Mouse (Mus musculus): ENCODE results near the gene Slc19a1. TPM values are rescaled to one million over a fixed set of nuclear protein-coding genes. Genes with fewer than 3 reads are reported as not detected.
A peak's percentile ranks its signal among the peaks of the same experiment; 100 is the strongest.

The Slc19a1 gene
- 32.4 and 32.7 TPM in 2 replicates for polyA plus RNA-seq (2016; fragmentation: Nextera tagmentation; extraction: Ambion mirVana)

DNA sequence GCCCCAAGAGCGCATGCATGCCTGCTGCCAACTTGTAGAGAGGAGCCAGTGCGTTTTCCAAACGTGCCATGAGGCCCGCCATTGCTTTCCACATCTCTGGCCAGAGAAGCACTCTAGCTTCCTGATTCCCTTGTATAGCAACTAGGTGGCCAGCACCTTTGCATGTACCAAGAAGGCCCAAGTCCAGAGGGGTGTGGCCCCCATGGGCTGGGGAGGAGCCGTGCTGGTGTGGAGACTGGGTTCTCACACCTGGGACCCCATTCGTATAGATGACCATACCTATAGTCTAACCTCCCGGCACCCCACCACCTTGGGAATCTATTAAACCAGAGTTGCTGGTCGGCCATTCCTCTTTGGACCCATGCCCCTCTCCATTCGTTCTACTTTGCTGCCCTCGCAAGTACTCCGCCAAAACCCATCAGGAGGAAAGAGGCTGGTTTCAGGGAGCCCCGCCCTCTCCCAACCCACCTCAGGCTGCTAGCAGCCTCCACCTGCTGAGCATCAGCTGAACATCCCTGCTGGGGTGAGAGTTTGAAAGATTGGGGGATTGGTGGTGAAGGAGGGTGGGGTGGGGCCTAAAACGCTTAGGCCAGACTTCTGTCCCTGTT lies at the start of gene Slc19a1:
Gene Slc19a1 (plus strand): TSS at position 474 of the 608 bp plus-strand sequence.
- no peak for DNase-seq (ENCODE audit: low spot score)

DNA sequence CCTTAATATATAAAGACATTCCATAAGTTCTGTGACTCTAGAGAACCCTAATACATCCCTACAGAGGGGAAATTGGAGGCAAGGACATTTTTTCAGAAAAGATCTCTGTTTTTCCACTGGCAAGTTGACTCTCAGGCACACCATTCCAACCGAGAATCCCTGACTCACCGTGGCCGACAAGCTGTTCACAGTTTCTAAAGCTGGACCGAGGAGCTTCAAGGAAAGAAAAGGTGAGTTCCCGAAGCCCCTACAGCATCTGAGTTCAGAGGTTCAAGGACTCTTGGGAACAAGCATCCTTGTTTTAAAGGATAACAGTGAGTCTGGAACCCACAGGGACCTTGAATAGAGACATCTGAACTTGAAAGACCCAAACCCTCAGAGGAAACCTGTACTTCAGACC lies 43.5 kb upstream of the Slc19a1 start:
- Histone ChIP-seq H3K36me3 (no peaks in the 10 kb centered on the region), H3K9me3 (no peaks in the 10 kb centered on the region), H3K27ac (no peak overlapping the region), H3K27me3 (ENCODE audit: insufficient read depth, poor library complexity, severe bottlenecking) (no peaks in the 10 kb centered on the region), H3K4me3 (no peak overlapping the region), H3K4me1 (replicated peaks) (peaks cover 7% of the 10 kb centered on the region; the same call in 1 of the 2 replicates)
- WGBS = 87% methylated on average over 5 of the region's 5 CpGs
- no peak for DNase-seq (ENCODE audit: low spot score)

More for the DNA sequence above, at the start of gene Slc19a1:
- Histone ChIP-seq H3K36me3 (peaks cover 6% of the 10 kb centered on the region; the same call in 1 of the 2 replicates), H3K9me3 (no peaks in the 10 kb centered on the region), H3K4me3 (peak within 1 kb of the TSS; percentile 79), H3K27me3 (ENCODE audit: insufficient read depth, poor library complexity, severe bottlenecking) (peaks cover 17% of the 10 kb centered on the region), H3K27ac (peak within 1 kb of the TSS; percentile 94), H3K4me1 (replicated peaks) (peaks cover 47% of the 10 kb centered on the region)
- 31% methylated on average over 13 of the region's 13 CpGs for WGBS

DNA sequence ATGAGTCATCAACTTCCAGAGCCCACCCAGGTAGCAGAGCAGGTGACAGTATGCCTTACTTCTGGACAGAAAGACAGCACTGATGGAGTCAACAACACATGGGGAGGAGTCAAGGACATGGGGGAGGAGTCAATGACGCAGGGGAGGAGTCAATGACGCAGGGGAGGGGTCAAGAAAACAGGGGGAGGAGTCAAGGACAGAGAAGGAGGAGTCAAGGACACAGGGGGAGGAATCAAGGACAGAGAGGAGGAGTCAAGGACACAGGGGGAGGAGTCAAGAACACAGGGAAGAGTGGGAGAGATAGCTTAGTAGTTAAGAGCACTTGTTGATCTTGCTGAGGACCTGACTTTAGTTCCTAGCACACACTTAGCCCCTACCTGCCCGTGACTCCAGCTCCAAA lies 39.6 kb upstream of the Slc19a1 start:
- H3K27me3 ChIP-seq (ENCODE audit: insufficient read depth, poor library complexity, severe bottlenecking) = no peaks in the 10 kb centered on the region
- H3K27ac ChIP-seq = no peak overlapping the region
- 0 out of 2 replicates have a peak, but pooled peaks cover 7% of the 10 kb centered on the region for H3K9me3 ChIP-seq
- WGBS = 63% methylated on average over 3 of the region's 3 CpGs
- DNase-seq (ENCODE audit: low spot score) = no peak
- no peak overlapping the region for H3K4me3 ChIP-seq
- H3K4me1 ChIP-seq (replicated peaks) = peaks cover 7% of the 10 kb centered on the region; the same call in 1 of the 2 replicates
- no peaks in the 10 kb centered on the region for H3K36me3 ChIP-seq

DNA sequence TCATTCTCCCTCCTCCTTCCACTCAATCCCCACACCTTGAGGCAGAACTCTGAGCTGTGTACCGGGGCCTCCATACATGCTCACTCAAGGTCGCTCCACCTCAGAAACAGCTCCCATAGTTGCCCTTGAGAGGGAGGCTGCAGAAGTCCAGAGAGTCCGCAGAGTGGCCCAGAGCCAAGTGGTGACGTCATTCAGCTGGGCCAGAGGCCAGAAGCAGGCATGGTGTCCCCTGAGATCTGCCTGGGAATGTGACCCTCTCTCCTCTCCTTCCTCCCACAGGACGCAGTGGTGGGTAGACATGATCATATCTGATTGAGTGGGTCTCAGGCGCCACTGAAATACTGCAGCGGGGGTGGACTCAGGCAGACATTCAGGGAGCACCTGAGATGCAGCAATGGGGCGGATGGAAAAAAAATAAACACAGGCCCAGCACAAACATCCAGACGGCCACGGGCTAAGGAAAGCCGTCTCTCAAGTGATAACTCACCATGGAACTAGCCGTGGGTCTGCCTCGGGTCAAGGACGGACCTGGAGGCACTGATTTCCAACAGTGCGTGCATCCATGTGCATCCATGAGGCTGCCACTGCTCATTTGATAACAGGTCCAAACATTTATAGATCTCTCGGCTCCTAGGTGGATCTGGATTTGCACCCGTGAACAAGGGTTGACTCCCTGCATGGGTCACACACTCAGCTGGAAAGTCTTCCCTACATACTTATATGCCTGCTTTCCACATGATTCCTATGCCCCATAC lies 34.1 kb upstream of the Slc19a1 start:
- Histone ChIP-seq H3K4me3 (no peak overlapping the region), H3K36me3 (no peaks in the 10 kb centered on the region), H3K4me1 (replicated peaks) (peaks cover 5% of the 10 kb centered on the region; the same call in 1 of the 2 replicates), H3K27me3 (ENCODE audit: insufficient read depth, poor library complexity, severe bottlenecking) (no peaks in the 10 kb centered on the region), H3K9me3 (0 out of 2 replicates have a peak, but pooled peaks cover 7% of the 10 kb centered on the region), H3K27ac (no peak overlapping the region)
- DNase-seq (ENCODE audit: low spot score) = no peak
- 78% methylated on average over 17 of the region's 17 CpGs for WGBS

DNA sequence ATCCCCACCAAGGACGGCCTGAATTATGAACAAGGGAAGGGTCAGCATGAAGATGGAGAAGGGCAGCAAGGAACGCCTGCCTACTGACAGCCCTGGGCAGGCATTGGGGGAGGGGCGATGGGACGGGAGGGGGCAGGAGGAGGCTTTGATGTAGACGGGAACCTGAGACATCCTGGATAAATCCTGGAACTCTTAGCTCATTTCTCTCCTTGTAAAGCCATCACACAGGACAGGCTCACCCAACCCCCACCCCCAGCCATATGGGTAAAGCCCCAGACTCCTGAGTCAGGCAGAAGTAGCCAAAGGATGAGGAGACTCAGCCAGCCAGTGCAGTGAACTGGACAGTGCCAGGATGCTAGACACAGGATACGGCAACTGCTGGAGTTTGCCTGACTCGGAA lies 27.1 kb upstream of the Slc19a1 start:
- peak; percentile 27 for DNase-seq (ENCODE audit: low spot score)
- 34% methylated on average over 7 of the region's 7 CpGs for WGBS

DNA sequence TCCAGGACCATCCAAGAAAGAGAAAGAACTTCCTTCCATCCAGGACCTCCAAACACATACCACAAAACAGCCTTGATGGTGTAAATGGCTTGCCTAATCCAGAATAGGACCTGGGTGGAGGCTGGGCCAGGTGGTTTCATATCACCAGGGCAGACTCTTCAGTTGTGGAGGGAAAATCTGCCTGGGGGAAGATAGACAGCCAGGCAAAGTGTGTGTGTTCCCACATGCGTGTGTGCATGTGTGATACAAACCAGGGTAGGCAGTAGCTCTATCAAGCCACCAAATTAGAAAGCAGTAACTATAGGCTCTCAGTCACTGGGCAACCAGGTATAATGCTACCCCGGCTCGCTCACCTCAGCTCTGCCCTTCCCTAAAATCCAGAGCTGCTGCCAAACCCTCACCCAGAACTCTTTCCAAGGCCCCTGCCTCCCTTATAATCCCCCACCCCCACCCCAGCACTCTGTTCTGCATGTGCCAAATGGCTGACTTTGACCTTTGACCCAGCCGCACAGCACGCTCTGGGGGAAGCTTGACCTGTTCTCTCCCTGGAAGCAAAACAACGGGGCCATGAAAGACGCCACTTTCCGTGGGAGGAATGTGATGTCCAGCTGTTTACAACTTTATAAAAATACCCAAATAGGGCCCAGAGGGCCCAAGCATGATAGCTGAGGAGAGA lies 24.5 kb upstream of the Slc19a1 start:
- Histone ChIP-seq H3K9me3 (no peaks in the 10 kb centered on the region), H3K27me3 (ENCODE audit: insufficient read depth, poor library complexity, severe bottlenecking) (no peaks in the 10 kb centered on the region), H3K4me3 (0 out of 2 replicates have a peak overlapping the region, but pooled peaks have one; percentile 1), H3K27ac (peak overlapping the region; percentile 83), H3K36me3 (no peaks in the 10 kb centered on the region), H3K4me1 (replicated peaks) (peaks cover 44% of the 10 kb centered on the region)
- 27% methylated on average over 8 of the region's 8 CpGs for WGBS
- peak; percentile 81 for DNase-seq (ENCODE audit: low spot score)

More for the DNA sequence above, 27.1 kb upstream of the Slc19a1 start:
- Histone ChIP-seq H3K27me3 (ENCODE audit: insufficient read depth, poor library complexity, severe bottlenecking) (no peaks in the 10 kb centered on the region), H3K4me1 (replicated peaks) (peaks cover 44% of the 10 kb centered on the region), H3K36me3 (no peaks in the 10 kb centered on the region), H3K4me3 (no peak overlapping the region), H3K27ac (peak overlapping the region; percentile 78), H3K9me3 (no peaks in the 10 kb centered on the region)

DNA sequence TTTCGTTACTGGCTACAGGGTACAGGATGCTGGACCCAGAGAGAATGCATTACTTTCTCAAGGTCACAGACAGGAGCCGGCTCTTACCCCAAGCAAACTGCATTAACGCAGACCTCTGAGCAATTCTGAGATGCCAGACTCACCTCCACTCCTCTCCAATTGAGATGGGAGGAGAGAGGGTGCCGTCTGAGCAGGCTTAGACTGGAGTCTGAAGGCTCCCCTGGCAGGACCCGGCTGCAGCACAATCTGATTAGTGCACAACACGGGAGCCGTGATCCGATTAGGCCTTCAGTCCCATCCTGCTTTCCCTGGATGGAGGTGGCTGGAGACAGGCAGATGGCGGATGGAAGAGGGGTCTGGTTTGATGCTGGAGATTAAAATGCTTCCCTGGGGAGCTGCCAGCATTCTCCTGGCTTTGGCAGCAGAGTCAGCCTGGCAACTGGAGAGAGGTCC lies 23.9 kb upstream of the Slc19a1 start:
- WGBS = 21% methylated on average over 9 of the region's 9 CpGs
- 0 out of 2 replicates have a peak overlapping the region, but pooled peaks have one; percentile 1 for H3K4me3 ChIP-seq

DNA sequence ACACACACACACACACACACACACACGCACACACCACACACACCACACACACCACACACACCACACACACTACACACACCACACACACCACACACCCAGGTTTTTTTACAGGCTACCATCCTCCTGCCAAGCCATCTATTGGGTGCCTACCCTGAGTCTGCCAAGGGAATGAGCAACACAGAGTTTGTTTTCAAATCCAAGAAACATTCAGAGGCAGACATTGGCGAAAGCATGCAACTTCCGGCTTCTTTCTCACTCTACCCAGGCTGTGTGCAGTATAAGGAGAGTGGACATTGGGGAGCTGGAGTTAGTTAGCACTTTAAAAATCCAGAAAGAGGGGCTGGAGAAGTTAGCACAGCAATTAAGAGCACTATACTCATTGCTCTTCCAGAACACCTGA lies 23.3 kb upstream of the Slc19a1 start:
- Histone ChIP-seq H3K36me3 (no peaks in the 10 kb centered on the region), H3K4me3 (no peak overlapping the region), H3K4me1 (replicated peaks) (peaks cover 44% of the 10 kb centered on the region), H3K27ac (peak overlapping the region; percentile 83), H3K27me3 (ENCODE audit: insufficient read depth, poor library complexity, severe bottlenecking) (no peaks in the 10 kb centered on the region), H3K9me3 (no peaks in the 10 kb centered on the region)
- 85% methylated on average over 3 of the region's 3 CpGs for WGBS
- DNase-seq (ENCODE audit: low spot score) = no peak

More for the DNA sequence above, 23.9 kb upstream of the Slc19a1 start:
- H3K36me3 ChIP-seq = no peaks in the 10 kb centered on the region
- peak overlapping the region; percentile 83 for H3K27ac ChIP-seq
- H3K9me3 ChIP-seq = no peaks in the 10 kb centered on the region
- no peaks in the 10 kb centered on the region for H3K27me3 ChIP-seq (ENCODE audit: insufficient read depth, poor library complexity, severe bottlenecking)
- peak; percentile 61 for DNase-seq (ENCODE audit: low spot score)
- peaks cover 44% of the 10 kb centered on the region for H3K4me1 ChIP-seq (replicated peaks)

DNA sequence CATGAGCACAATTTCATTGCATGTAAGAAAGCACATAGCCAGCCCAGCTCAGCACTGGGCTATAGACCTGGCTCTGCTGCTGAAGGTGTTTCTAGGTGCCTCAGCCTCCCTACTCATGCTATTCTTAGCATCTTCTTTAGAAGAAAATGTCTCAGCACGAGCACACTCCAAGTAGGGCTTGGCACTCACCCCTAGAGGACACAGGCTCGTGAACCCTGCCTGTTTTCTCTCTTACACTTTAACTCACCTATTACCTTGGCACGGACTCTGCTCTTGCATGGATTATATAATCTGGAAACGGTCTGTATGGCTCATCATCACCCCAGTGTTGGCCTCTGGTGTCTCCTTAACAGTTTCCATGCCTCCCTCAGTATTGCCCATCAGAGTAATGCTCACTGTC lies 20.4 kb upstream of the Slc19a1 start:
- Histone ChIP-seq H3K4me3 (no peak overlapping the region), H3K4me1 (replicated peaks) (peaks cover 34% of the 10 kb centered on the region), H3K27ac (no peak overlapping the region), H3K9me3 (no peaks in the 10 kb centered on the region), H3K36me3 (no peaks in the 10 kb centered on the region), H3K27me3 (ENCODE audit: insufficient read depth, poor library complexity, severe bottlenecking) (no peaks in the 10 kb centered on the region)
- no peak for DNase-seq (ENCODE audit: low spot score)
- 86% methylated on average over 4 of the region's 4 CpGs for WGBS

DNA sequence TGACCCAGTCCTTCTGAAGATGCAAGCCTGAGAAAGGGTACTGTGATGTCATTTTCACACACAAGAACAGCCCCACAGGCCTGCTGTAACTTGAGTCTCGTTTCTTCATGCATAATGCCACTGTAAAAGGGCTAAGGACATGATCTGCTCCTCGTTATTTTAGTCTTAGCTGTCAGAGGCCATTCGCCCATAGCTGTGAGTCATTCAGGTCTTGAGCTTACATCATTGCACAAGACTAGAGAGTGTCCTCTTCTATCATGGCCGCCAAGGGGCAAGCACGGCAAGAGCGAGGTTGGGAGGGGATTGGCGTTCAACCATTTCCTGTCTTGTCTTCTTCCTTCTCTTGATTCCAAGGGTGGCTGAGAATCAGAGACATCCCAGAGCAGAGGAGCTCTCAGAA lies 16.0 kb upstream of the Slc19a1 start:
- Histone ChIP-seq H3K4me3 (no peak overlapping the region), H3K36me3 (no peaks in the 10 kb centered on the region), H3K27ac (no peak overlapping the region), H3K9me3 (no peaks in the 10 kb centered on the region), H3K27me3 (ENCODE audit: insufficient read depth, poor library complexity, severe bottlenecking) (no peaks in the 10 kb centered on the region), H3K4me1 (replicated peaks) (peaks cover 9% of the 10 kb centered on the region; the same call in 1 of the 2 replicates)
- DNase-seq (ENCODE audit: low spot score) = no peak
- 86% methylated on average over 7 of the region's 7 CpGs for WGBS

DNA sequence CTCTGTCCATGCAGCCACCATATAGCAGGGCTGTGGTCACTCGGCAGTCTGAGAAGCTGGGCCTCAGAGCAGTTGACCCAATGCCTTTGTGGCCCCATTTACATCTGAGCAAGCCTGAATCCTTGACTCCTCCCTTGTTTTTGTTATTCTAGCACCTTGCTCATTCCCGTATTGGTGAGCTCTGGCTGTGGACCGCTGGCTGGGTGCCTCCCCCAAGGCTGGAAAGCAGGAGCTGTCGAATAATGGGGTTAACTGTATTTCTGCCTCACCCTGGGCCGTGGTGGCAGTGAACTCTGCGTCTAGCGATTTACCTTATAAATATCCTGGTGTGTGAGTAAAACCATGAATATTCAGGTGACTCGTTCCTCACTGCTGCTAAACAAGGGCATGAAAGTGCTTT lies 15.5 kb upstream of the Slc19a1 start:
- DNase-seq (ENCODE audit: low spot score) = no peak
- H3K4me1 ChIP-seq (replicated peaks) = peaks cover 13% of the 10 kb centered on the region
- no peaks in the 10 kb centered on the region for H3K9me3 ChIP-seq
- no peaks in the 10 kb centered on the region for H3K27me3 ChIP-seq (ENCODE audit: insufficient read depth, poor library complexity, severe bottlenecking)
- H3K4me3 ChIP-seq = no peak overlapping the region
- no peaks in the 10 kb centered on the region for H3K36me3 ChIP-seq
- no peak overlapping the region for H3K27ac ChIP-seq
- WGBS = 40% methylated on average over 8 of the region's 8 CpGs

DNA sequence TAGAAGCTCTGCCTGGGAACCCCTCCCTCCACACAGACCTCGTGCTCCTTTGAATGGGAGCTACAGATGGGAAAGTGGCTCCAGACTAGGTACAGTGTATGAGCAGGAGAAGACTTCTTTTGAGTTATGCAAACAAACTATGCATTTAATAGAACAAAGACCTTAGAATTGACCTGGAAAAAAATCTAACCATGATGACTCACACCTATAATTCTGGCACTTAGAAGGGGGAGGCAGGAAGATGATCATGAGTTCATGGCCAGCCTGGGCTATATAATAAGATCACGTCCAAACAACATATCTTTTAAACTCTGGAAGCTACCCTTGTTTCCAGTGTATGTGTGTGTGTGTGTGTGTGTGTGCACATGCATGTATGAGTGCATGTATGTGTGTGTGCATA lies 15.0 kb upstream of the Slc19a1 start:
- Histone ChIP-seq H3K27ac (no peak overlapping the region), H3K4me1 (replicated peaks) (peaks cover 17% of the 10 kb centered on the region), H3K9me3 (no peaks in the 10 kb centered on the region), H3K27me3 (ENCODE audit: insufficient read depth, poor library complexity, severe bottlenecking) (no peaks in the 10 kb centered on the region; the same call in 1 of the 2 replicates), H3K36me3 (no peaks in the 10 kb centered on the region), H3K4me3 (no peak overlapping the region)
- 79% methylated on average over 2 of the region's 2 CpGs for WGBS
- no peak for DNase-seq (ENCODE audit: low spot score)

Data from hindbrain, embryonic 10.5 days (tissue).